Mouse (Mus musculus) retina, embryonic 14.5 days (tissue): Measurements from ENCODE around the gene Olfr1357.

Experiments used
- DNase-seq: peaks from one replicate; pipeline ENCODE4 v3.0.0-alpha.2; 2015; ENCODE audit warnings: low spot score

Gene Olfr1357

DNA sequence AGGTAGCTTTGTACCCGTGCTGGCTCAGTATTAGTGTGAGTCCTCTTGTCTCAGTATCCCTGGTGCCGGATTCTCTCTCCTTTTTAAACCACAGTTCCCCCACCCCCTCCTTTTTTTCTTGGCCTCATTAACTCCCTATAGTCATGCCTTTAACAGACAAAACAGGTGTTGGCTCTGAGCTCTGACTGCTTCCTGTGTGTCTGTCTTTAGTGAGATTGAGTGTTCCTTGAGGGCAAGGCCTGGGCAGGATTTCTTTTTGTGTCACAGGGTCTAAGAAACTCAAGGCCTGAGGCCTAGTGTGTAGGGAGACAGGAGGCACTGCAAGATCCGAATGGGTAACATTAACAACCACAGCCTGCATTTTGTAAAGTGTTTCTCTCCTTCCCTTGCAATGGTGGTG, 39.7 kb downstream of the Olfr1357 start:
- DNase-seq = no peak

DNA sequence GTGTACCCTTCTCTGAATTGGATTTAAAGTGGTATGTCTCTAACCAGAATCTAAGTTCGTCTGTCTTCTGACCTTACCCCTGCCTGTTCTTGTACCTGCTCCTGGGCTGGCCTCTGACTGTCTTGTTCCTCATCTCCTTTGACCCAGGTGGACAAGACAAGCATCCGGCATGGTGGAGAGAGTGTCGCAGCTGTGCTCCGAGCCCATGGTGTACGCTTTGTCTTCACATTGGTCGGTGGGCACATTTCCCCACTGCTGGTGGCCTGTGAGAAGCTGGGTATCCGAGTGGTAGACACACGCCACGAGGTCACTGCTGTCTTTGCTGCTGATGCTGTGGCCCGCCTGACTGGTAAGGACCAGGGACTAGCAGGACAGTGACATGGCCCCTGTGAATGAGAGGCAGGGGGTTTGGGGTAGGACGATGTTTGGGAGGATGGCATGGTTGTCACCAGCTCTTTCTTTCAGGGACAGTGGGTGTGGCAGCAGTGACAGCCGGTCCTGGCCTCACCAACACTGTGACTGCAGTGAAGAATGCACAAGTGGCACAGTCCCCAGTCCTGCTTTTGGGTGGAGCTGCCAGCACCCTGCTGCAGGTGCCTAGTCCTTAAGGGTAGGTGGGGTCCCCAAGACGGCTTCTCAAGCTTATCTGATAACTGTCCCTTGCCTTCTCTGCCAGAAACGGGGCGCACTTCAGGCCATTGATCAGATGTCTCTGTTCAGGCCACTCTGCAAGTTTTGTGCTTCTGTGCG, 41.3 kb downstream of the Olfr1357 start:
- DNase-seq = no peak

DNA sequence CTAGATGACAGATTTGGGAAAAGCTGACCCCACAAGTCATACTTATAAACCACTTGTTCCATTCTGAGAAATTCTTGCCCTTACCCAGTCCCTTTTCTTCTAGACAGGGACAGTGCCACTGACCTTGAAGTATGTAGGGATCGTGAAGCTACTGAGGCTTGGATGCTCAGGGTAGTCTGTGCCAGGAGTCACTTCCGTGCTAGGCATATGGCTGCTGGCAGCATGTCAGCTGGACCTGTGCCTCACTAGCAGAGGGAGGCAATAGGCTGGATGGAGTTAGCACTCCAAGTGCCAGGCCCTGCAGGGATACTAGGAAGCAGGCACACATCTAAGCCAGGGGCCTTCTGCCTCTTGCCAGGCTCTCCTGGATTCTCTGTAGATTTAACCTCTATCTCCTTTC, 42.2 kb downstream of the Olfr1357 start:
- no peak for DNase-seq

DNA sequence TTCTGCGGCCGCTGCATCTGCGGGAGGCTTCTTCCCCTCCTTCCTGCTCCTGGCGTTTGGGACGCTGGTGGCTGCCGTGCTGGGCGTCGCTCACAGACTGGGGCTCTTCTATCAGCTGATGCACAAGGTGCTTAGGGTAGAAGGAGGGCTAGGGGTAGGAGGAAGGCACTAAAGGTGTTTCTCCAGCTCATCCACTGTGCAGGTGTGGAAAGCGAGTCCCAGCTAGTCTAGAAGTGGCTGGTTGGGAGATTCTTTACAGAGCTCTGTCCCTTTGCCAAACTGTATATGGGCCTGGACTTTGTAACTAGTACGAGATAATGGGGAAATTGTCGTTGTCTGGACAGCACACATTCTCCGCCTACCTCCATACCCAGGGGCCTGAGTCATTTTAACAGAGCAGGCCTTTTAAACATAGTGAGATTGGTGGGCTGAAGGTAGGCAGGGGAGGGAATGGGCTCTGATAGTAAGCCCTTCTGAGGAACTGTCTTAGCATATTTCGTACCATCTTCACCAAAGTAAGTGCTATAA, 42.7 kb downstream of the Olfr1357 start:
- no peak for DNase-seq

DNA sequence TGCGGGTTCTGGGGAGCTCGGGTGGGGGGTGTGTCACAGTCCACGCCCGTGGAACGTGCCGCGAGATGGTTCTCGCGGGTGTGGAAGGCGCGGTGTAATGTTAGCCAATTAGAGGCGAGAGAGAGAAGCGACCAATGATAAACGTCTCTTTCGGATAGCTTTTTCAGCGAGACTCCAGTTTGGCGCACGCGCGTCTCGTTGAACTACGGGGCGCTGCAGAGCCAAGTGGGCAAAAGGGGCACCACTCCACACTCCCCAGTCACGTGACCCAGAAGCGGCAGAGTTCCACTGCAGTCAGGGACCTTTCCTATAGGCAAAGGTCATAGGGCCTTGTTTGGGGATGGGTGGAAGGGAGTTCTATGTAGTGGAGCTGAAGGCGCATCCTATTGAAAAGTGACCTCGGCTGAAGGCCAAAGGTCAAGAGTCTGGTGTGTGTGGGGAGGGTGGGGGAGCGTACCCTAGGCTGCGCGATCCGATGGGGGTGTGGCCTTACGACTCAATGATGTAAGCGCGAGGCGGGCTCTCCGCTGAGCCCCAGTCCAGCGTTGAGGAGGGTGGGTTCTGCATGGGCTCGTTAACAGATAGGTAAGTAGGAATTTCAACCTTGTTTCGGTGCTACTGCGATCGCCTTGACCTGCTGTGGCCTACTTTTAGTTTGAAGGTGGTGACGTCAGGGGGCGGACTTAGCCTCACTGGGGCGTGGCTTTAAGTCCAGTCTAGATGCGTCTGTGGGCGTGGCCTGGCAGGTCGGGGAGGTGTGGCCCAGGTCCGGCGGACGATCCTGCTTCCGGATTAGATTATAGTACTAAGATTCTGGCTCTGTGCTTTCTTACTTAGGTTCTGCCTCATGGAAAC, 43.4 kb downstream of the Olfr1357 start, which contains the start of gene Ilvbl:
Gene Ilvbl, plus strand, starts transcription at position 97 of the 855 bp plus-strand sequence.
- peak; percentile 96 for DNase-seq

DNA sequence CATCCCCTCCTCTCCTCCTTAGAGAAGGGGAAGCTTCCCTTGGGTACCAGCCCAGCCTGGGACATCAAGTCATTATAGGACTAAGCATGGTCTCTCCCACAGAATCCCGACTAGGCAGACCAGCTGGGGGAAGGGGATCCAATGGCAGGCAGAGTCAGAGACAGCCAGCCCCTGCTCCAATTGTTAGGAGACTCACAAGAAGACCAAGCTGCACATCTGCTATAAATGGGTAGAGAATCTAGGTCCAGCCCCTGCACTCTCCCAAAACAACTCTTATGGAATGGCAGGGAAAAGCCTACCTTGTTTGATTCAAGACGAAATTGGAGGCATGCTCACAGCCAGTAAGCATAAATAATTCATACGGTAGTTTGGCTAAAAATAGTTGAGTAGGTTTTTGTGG, 44.6 kb downstream of the Olfr1357 start:
- no peak for DNase-seq

DNA sequence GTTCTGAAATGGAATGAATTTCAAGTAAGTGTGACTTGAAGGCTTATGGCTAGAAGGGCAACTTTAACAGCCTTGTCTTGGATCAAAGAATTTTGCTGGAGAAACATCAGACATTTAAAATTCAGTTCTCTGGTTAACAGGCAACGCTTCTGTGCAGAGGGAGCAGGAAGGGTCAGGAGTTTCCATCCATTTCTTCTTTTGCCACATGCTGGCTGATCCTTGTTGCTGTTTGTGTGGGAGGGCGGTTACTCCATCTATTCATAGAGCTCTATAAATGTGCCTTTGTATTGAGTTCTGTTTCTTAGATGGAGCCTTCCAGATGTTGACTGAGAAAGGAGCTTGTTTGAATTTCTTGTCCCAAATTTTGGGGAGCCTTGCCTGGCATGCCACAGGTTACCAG, 47.0 kb downstream of the Olfr1357 start:
- DNase-seq = no peak

DNA sequence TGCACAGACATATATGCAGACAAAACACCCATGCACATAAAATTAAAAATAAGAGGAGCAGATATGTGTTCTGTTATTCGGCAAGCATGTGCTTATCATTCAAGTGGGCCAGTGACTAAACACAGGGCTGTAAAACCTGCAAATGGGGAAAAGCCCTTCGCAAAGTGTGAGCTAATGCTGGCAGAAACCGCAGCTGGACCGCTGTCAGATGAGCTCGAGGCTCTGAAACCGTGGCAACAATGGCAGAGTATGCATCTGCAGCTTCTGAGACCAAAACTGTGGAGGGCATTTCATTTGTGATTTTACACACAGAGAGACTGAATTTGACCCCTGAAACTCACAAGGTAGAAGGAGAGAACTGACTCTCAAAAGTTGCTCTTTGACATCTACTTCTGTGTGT, 47.5 kb downstream of the Olfr1357 start:
- no peak for DNase-seq

DNA sequence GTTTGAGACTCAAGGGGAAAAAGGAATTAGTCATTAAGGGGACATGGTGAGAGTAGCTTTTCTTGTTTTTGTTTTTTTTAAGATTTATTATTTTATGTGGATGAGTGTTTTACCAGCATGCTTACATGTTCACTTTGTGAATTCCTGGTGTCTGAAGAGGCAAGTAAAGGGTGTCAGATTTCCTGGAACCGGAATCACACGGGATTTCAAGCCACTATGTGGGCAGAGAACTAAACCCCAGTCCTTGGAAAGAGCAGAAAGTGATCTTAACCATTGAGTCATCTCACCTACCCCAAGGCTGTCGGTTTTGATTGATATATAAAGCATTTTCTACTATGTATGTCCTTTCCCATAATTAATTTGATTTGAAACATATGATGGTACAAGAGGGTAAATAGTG, 48.2 kb downstream of the Olfr1357 start:
- DNase-seq = no peak

DNA sequence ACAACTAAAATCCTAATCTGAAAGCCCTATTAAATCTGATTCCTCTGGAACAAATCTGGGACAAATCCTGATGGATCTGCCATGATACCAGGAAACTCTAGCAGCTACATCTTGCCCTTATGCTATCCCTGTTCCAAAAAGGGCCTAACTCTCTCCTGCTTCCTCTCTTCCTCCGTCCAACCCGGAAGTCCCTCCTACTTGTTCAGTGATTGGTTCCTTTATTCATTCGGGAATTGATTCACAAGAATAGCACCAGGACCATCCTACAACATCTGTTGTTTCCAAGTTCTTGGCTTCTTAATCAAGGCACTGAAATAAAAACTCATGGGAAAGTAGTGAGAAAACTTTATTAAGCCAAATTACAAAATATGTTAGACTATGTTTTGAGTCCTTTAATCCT, 48.7 kb downstream of the Olfr1357 start:
- DNase-seq = no peak

DNA sequence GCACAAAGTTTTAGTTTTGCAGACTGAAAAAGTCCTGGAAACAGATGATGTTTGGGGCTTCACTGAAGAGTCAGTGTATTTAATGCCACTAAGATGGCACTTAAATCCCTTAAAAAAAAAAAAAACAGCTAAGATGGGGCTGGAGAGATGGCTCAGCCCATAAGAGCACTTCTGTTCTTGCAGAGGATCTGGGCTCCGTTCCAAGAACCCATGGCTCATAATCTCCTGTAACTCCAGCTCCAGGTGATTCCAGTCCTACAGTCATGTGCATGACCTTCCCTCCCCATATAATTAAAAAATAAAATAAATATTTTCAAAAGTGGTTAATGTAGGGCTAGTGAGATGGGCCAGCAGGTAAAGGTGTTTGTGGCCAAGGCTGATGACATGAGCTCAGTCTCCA, 52.8 kb downstream of the Olfr1357 start:
- DNase-seq = no peak
